Mouse (Mus musculus) heart, postnatal 10 days (tissue): Measurements from ENCODE around the gene Gm45337. TPM values are rescaled to one million over a fixed set of nuclear protein-coding genes. Genes with fewer than 3 reads are reported as not detected.

Experiments used
- DNase-seq, 2 experiments: peaks; one replicate each; pipeline ENCODE4 v3.0.0; 2021
- intact Hi-C: fragments of 180-260 bp; cut with DNase I; formaldehyde crosslinking; loops from one replicate; pipeline ENCODE4 v1.15.1; 2025
- total RNA-seq, 2 experiments: library from RNA; stranded (reverse); gene quantifications; 2 replicates each; pipeline ENCODE4 v1.2.3; 2021

The Gm45337 gene
- total RNA-seq, 2 experiments from 2014 or later, result not detected

GRCm38 (mm10) chr7:142119632-142120031, 24.8 kb downstream of the Gm45337 start:
- DNase-seq, result peak in 1 of 2 experiments; percentile 9
- intact Hi-C loops, result no loop called here

- DNase-seq, result no peak
- intact Hi-C loops, result no loop called here
Observed at GRCm38 (mm10) chr7:142104747-142105146, 39.7 kb downstream of the Gm45337 start.

GRCm38 (mm10) chr7:142097776-142098175, 46.6 kb downstream of the Gm45337 start:
- peak; percentile 86 to 89 for DNase-seq
- intact Hi-C loops, result loop anchor here (1.0 to 10.0 kb wide), 3 partner anchors 26 to 173 kb away; no protein-coding TSS in a partner anchor

GRCm38 (mm10) chr7:142096701-142097100, 47.7 kb downstream of the Gm45337 start:
- no peak for DNase-seq
- intact Hi-C loops, result loop anchor here (1.0 to 10.0 kb wide), 2 partner anchors 25 to 172 kb away; no protein-coding TSS in a partner anchor

- intact Hi-C loops, result loop anchor here (10.0 kb wide), 1 partner anchor 171 kb away; no protein-coding TSS in a partner anchor
Observed at GRCm38 (mm10) chr7:142095183-142095931, 49.0 kb downstream of the Gm45337 start, which contains the start of gene Dusp8. Gene Dusp8 (minus strand): TSS chr7:142095843.

GRCm38 (mm10) chr7:142094301-142095143, 49.9 kb downstream of the Gm45337 start:
- intact Hi-C loops, result loop anchor here (10.0 kb wide), 1 partner anchor 170 kb away; no protein-coding TSS in a partner anchor

More at GRCm38 (mm10) chr7:142095183-142095931, 49.0 kb downstream of the Gm45337 start, which contains the start of gene Dusp8:
- DNase-seq, result peak; percentile 95 to 96

GRCm38 (mm10) chr7:142093696-142094240, 50.6 kb downstream of the Gm45337 start:
- intact Hi-C loops, result loop anchor here (10.0 kb wide), 1 partner anchor 169 kb away; no protein-coding TSS in a partner anchor
- no peak for DNase-seq

More at GRCm38 (mm10) chr7:142094301-142095143, 49.9 kb downstream of the Gm45337 start:
- peak; percentile 57 to 60 for DNase-seq

Other genes starting within 250 kb of the Gm45337 start
- gene Tollip, start 226.1 kb downstream of the Gm45337 start, total RNA-seq, result 10 to 100 TPM; 47.2 to 47.7 TPM
- gene Brsk2, start 194.9 kb downstream of the Gm45337 start, total RNA-seq, result under 1 TPM; 0.29 to 0.50 TPM
- 10 to 100 TPM; 39.4 to 43.2 TPM for gene Mob2, start 83.5 kb downstream of the Gm45337 start, total RNA-seq
- gene Dusp8, start 48.8 kb downstream of the Gm45337 start, total RNA-seq, result 10 to 100 TPM; 28.0 to 30.0 TPM
- gene Gm45618, start 23.9 kb downstream of the Gm45337 start, total RNA-seq, result not detected
- not detected for gene Gm39115, start 8.6 kb downstream of the Gm45337 start, total RNA-seq
- gene Gm29735, start 12.5 kb upstream of the Gm45337 start, total RNA-seq, result not detected
- not detected for gene Gm4553, start 21.1 kb upstream of the Gm45337 start, total RNA-seq
- not detected for gene Krtap5-2, start 31.4 kb upstream of the Gm45337 start, total RNA-seq
- not detected for gene Gm10153, start 45.8 kb upstream of the Gm45337 start, total RNA-seq
- not detected for gene Krtap5-3, start 56.8 kb upstream of the Gm45337 start, total RNA-seq
- gene Gm7579, start 67.3 kb upstream of the Gm45337 start, total RNA-seq, result not detected
- gene Krtap5-5, start 85.4 kb upstream of the Gm45337 start, total RNA-seq, result not detected
- not detected for gene Gm40460, start 96.5 kb upstream of the Gm45337 start, total RNA-seq
- not detected for gene Gm2431, start 113.7 kb upstream of the Gm45337 start, total RNA-seq
- gene Gm4559, start 129.8 kb upstream of the Gm45337 start, total RNA-seq, result not detected
- gene Krtap5-1, start 152.5 kb upstream of the Gm45337 start, total RNA-seq, result not detected
- gene Krtap5-4, start 158.9 kb upstream of the Gm45337 start, total RNA-seq, result not detected
- gene Ifitm10, start 229.1 kb upstream of the Gm45337 start, total RNA-seq, result 1 to 10 TPM; 1.0 to 1.1 TPM
- 1 to 10 TPM; 1.7 to 5.1 TPM for gene Gm49369, start 238.1 kb upstream of the Gm45337 start, total RNA-seq
- 100 to 1,000 TPM; 501 to 525 TPM for gene Ctsd, start 243.4 kb upstream of the Gm45337 start, total RNA-seq